ENCODE assay signal across 12 mouse cellular contexts in the genomic region with DNA sequence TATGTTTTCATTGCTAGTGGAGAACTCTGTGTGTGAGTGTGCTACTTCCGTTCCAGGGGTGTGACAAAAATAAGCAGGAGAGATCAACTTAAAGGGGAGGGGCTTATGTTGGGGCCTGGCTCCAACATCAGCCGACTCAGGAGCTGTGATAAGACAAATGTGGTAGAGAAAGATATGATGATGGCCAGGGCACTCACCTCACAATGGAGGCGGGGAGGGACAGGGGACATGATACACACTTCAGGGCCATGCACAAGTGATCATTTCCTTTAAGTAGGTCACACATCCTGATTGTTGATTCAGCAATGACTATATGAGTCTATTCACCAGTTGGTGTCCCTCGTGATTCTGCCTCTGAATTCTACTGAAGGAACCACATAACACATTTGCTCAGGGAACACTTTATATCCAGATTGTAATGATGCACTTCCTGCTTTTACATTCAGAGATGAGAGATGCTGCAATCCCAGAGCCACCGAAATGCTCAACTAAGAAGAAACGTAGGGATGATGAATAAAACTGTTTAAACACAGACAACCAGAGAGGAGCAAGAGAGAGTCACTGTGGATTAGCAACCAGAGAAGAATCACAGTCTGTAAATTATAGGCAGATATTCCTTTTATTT. TPM values are rescaled to one million over a fixed set of nuclear protein-coding genes. Genes with fewer than 3 reads are reported as not detected.
DNase-seq lines count a peak whose midpoint lies in the region; ATAC-seq and TF ChIP-seq lines count a peak whose summit lies in the region.
"Had no signal": no experiment of that assay in that cellular context is flagged by ENCODE, and none has a peak within 500 bp of the region (broad histone marks: within the 10 kb centered on the region; RNA-seq: fewer than 3 reads in every experiment).

No protein-coding gene starts in this region.

- TF ChIP-seq POLR2A in kidney, adult 2 months (IDR thresholded peaks at IDR 0.05; ENCODE audit: low read depth, low read length): no peak

- H3K27me3 ChIP-seq in intestine, embryonic 15.5 days (replicated peaks): no peaks in the 10 kb centered on the region
- H3K27me3 ChIP-seq in intestine, postnatal 0 days (replicated peaks; ENCODE audit: control insufficient read depth, insufficient read depth, low read length): no peaks in the 10 kb centered on the region
- no peaks in the 10 kb centered on the region for H3K27me3 ChIP-seq in liver, embryonic 13.5 days
- no peaks in the 10 kb centered on the region for H3K27me3 ChIP-seq in forebrain, embryonic 11.5 days (ENCODE audit: control insufficient read depth, insufficient read depth, low read length)
- H3K27me3 ChIP-seq in kidney, adult 2 months (replicated peaks; ENCODE audit: control insufficient read depth, insufficient read depth, low read length): no peaks in the 10 kb centered on the region
- no peaks in the 10 kb centered on the region for H3K27me3 ChIP-seq in hindbrain, embryonic 12.5 days
- H3K27me3 ChIP-seq: neural tube, embryonic 12.5 days had no signal

- H3K4me2 ChIP-seq in intestine, embryonic 15.5 days (replicated peaks): no peak overlapping the region
- H3K4me2 ChIP-seq in intestine, postnatal 0 days (replicated peaks; ENCODE audit: low read depth): no peak overlapping the region
- H3K4me2 ChIP-seq in liver, embryonic 13.5 days: peak overlapping the region; percentile 50
- no peak overlapping the region for H3K4me2 ChIP-seq in forebrain, embryonic 11.5 days (ENCODE audit: low read depth, low read length, severe bottlenecking)
- no peak overlapping the region for H3K4me2 ChIP-seq in hindbrain, embryonic 12.5 days (replicated peaks)
- H3K4me2 ChIP-seq: neural tube, embryonic 12.5 days had no signal

- no peak overlapping the region for H3K4me3 ChIP-seq in intestine, embryonic 15.5 days (replicated peaks)
- H3K4me3 ChIP-seq in intestine, postnatal 0 days (ENCODE audit: low read depth, low read length): no peak overlapping the region
- no peak overlapping the region for H3K4me3 ChIP-seq in liver, embryonic 13.5 days (replicated peaks)
- H3K4me3 ChIP-seq in forebrain, embryonic 11.5 days (ENCODE audit: low read depth, low read length): no peak overlapping the region
- no peak overlapping the region for H3K4me3 ChIP-seq in kidney, adult 2 months (ENCODE audit: insufficient read depth, low read depth, low read length)
- H3K4me3 ChIP-seq in hindbrain, embryonic 12.5 days: no peak overlapping the region
- H3K4me3 ChIP-seq: forebrain, embryonic 10.5 days; neural tube, embryonic 12.5 days had no signal

- WGBS in intestine, embryonic 15.5 days: 68% methylated on average over 6 of the region's 6 CpGs
- 56% methylated on average over 6 of the region's 6 CpGs for WGBS in intestine, postnatal 0 days
- WGBS in liver, embryonic 13.5 days (ENCODE audit: insufficient replicate concordance): 25% methylated on average over 6 of the region's 6 CpGs
- 85% methylated on average over 6 of the region's 6 CpGs for WGBS in forebrain, embryonic 11.5 days
- WGBS in kidney, adult 2 months: 68% methylated on average over 6 of the region's 6 CpGs
- WGBS in hindbrain, embryonic 12.5 days: 87% methylated on average over 6 of the region's 6 CpGs

- no peak for TF ChIP-seq CTCF in intestine, postnatal 0 days (IDR thresholded peaks at IDR 0.05; ENCODE audit: low read depth)
- TF ChIP-seq CTCF in kidney, adult 2 months (conservative IDR thresholded peaks at IDR 0.05; ENCODE audit: insufficient read depth, insufficient read length, low read depth, low read length): no peak

- peak; percentile 68; the same call in 1 of the 2 replicates for ATAC-seq in intestine, embryonic 15.5 days
- no peak for ATAC-seq in intestine, postnatal 0 days
- peak; percentile 99 for ATAC-seq in liver, embryonic 13.5 days (ENCODE audit: low read depth)
- no peak for ATAC-seq in forebrain, embryonic 11.5 days (replicated peaks; ENCODE audit: low FRiP score)
- no peak for ATAC-seq in hindbrain, embryonic 12.5 days (ENCODE audit: low FRiP score)

- H3K9me3 ChIP-seq in intestine, embryonic 15.5 days: no peaks in the 10 kb centered on the region
- no peaks in the 10 kb centered on the region for H3K9me3 ChIP-seq in intestine, postnatal 0 days (ENCODE audit: control insufficient read depth)
- no peaks in the 10 kb centered on the region for H3K9me3 ChIP-seq in liver, embryonic 13.5 days (replicated peaks)
- no peaks in the 10 kb centered on the region for H3K9me3 ChIP-seq in forebrain, embryonic 11.5 days (ENCODE audit: control insufficient read depth, low read length)
- no peaks in the 10 kb centered on the region for H3K9me3 ChIP-seq in hindbrain, embryonic 12.5 days (replicated peaks)
- H3K9me3 ChIP-seq: forebrain, embryonic 10.5 days; neural tube, embryonic 12.5 days had no signal

- peak; percentile 84 for DNase-seq in c-Kit-positive CD71-positive TER-119-negative erythroid progenitor cells, embryonic 14.5 days (ENCODE audit: low read depth)
- DNase-seq in liver, embryonic 13.5 days: peak; percentile 84
- peak; percentile 20 to 26 for DNase-seq in spleen, postnatal 14 days (ENCODE audit: low spot score in 2 of 2)
- no peak for DNase-seq in forebrain, embryonic 11.5 days (ENCODE audit: low spot score)
- no peak for DNase-seq in kidney, adult 2 months
- DNase-seq: gastrocnemius, postnatal 36 days; kidney, postnatal 14 days had no signal

- no peaks in the 10 kb centered on the region for H3K36me3 ChIP-seq in intestine, embryonic 15.5 days
- H3K36me3 ChIP-seq in intestine, postnatal 0 days (ENCODE audit: control insufficient read depth, insufficient read depth): no peaks in the 10 kb centered on the region
- no peaks in the 10 kb centered on the region for H3K36me3 ChIP-seq in liver, embryonic 13.5 days
- H3K36me3 ChIP-seq in forebrain, embryonic 11.5 days (ENCODE audit: control insufficient read depth, insufficient read depth, low read length): no peaks in the 10 kb centered on the region
- no peaks in the 10 kb centered on the region for H3K36me3 ChIP-seq in kidney, adult 2 months (ENCODE audit: control insufficient read depth, insufficient read depth, low read length)
- H3K36me3 ChIP-seq in hindbrain, embryonic 12.5 days: no peaks in the 10 kb centered on the region
- H3K36me3 ChIP-seq: forebrain, embryonic 10.5 days; neural tube, embryonic 12.5 days had no signal

- H3K27ac ChIP-seq in intestine, embryonic 15.5 days: no peak overlapping the region
- H3K27ac ChIP-seq in intestine, postnatal 0 days (ENCODE audit: low read depth, low read length): no peak overlapping the region
- H3K27ac ChIP-seq in liver, embryonic 13.5 days: peak overlapping the region; percentile 95
- no peak overlapping the region for H3K27ac ChIP-seq in forebrain, embryonic 11.5 days (ENCODE audit: low read depth, low read length)
- no peak overlapping the region for H3K27ac ChIP-seq in kidney, adult 2 months (ENCODE audit: insufficient read depth, low read depth, low read length)
- H3K27ac ChIP-seq in hindbrain, embryonic 12.5 days: no peak overlapping the region
- H3K27ac ChIP-seq: forebrain, embryonic 10.5 days; neural tube, embryonic 12.5 days had no signal

- no peak overlapping the region for H3K9ac ChIP-seq in intestine, embryonic 15.5 days
- H3K9ac ChIP-seq in intestine, postnatal 0 days (ENCODE audit: low read depth, low read length): no peak overlapping the region
- H3K9ac ChIP-seq in liver, embryonic 13.5 days: peak overlapping the region; percentile 46; the same call in 1 of the 2 replicates
- H3K9ac ChIP-seq in forebrain, embryonic 11.5 days (ENCODE audit: low read length): no peak overlapping the region
- H3K9ac ChIP-seq in hindbrain, embryonic 12.5 days: no peak overlapping the region
- H3K9ac ChIP-seq: neural tube, embryonic 12.5 days had no signal

- H3K4me1 ChIP-seq in intestine, embryonic 15.5 days (replicated peaks): no peaks in the 10 kb centered on the region
- H3K4me1 ChIP-seq in intestine, postnatal 0 days (replicated peaks; ENCODE audit: control insufficient read depth, insufficient read depth, low read length): no peaks in the 10 kb centered on the region
- peaks cover 83% of the 10 kb centered on the region for H3K4me1 ChIP-seq in liver, embryonic 13.5 days (replicated peaks)
- no peaks in the 10 kb centered on the region for H3K4me1 ChIP-seq in forebrain, embryonic 11.5 days (replicated peaks; ENCODE audit: control insufficient read depth, insufficient read depth, low read length)
- H3K4me1 ChIP-seq in kidney, adult 2 months (ENCODE audit: control insufficient read depth, insufficient read depth, low read length): no peaks in the 10 kb centered on the region
- no peaks in the 10 kb centered on the region for H3K4me1 ChIP-seq in hindbrain, embryonic 12.5 days
- H3K4me1 ChIP-seq: forebrain, embryonic 10.5 days; neural tube, embryonic 12.5 days had no signal

RNA-seq across cellular contexts. Expression of a gene that starts 26.9 kb away (rescaled TPM):
- polyA plus RNA-seq in intestine, embryonic 15.5 days (2015; fragmentation: Nextera tagmentation; extraction: Ambion mirVana): 81.8 and 83.0 TPM in 2 replicates
- 37.8 and 40.7 TPM in 2 replicates for polyA plus RNA-seq in intestine, postnatal 0 days (2015; fragmentation: Nextera tagmentation; extraction: Ambion mirVana)
- 67.3 and 81.0 TPM in 2 replicates for polyA plus RNA-seq in liver, embryonic 13.5 days (2015; fragmentation: Nextera tagmentation; extraction: Ambion mirVana)
- 131 and 142 TPM in 2 replicates for polyA plus RNA-seq in forebrain, embryonic 11.5 days (2014; fragmentation: Nextera tagmentation; extraction: Ambion mirVana)
- polyA plus RNA-seq in kidney, adult 2 months (2012; rRNA removed): 14.0 and 17.9 TPM in 2 replicates
- 114 and 115 TPM in 2 replicates for polyA plus RNA-seq in hindbrain, embryonic 12.5 days (2016; fragmentation: Nextera tagmentation; extraction: Ambion mirVana)

Comparison
In these comparisons a context has a peak if more than half of its experiments do, and no peak if none do; other contexts are left out.
1. ATAC-seq: peak in intestine, embryonic 15.5 days (single experiment) and liver, embryonic 13.5 days (single experiment); none in intestine, postnatal 0 days (single experiment), forebrain, embryonic 11.5 days (single experiment) and hindbrain, embryonic 12.5 days (single experiment).
2. DNase-seq: peak in c-Kit-positive CD71-positive TER-119-negative erythroid progenitor cells, embryonic 14.5 days (single experiment), liver, embryonic 13.5 days (single experiment) and spleen, postnatal 14 days (2 of 2); none in forebrain, embryonic 11.5 days (single experiment) and kidney, adult 2 months (single experiment).